Mouse (Mus musculus) kidney, embryonic 15.5 days (tissue): ENCODE measurements around the gene BC035044. TPM values are rescaled to one million over a fixed set of nuclear protein-coding genes. Genes with fewer than 3 reads are reported as not detected.

ENCODE experiments used
- ATAC-seq: fragments of 200-750 bp; cut with Nextera tagmentation; replicated peaks from 2 replicates; pipeline ENCODE4 v1.8.0; 2017; ENCODE audit warnings: moderate TSS enrichment; ENCODE audit not compliant: low FRiP score
- H3K27ac ChIP-seq: fragments of 300-500 bp; sonication (generic); 2 replicates; pipeline ENCODE4 v1.5.1; 2015; ENCODE audit warnings: mild to moderate bottlenecking, inconsistent platforms
- H3K27me3 ChIP-seq: fragments of 300-500 bp; sonication (generic); 2 replicates; pipeline ENCODE4 v1.6.1; 2015; ENCODE audit warnings: inconsistent platforms
- H3K36me3 ChIP-seq: fragments of 300-500 bp; sonication (generic); 2 replicates; pipeline ENCODE4 v1.6.1; 2015; ENCODE audit warnings: inconsistent platforms
- H3K4me1 ChIP-seq: fragments of 300-500 bp; sonication (generic); 2 replicates; pipeline ENCODE4 v1.6.1; 2015; ENCODE audit warnings: inconsistent platforms
- H3K4me2 ChIP-seq: fragments of 300-500 bp; sonication (generic); 2 replicates; pipeline ENCODE4 v1.6.1; 2015; ENCODE audit warnings: moderate library complexity, mild to moderate bottlenecking, inconsistent platforms
- H3K4me3 ChIP-seq: fragments of 300-500 bp; sonication (generic); replicated peaks from 2 replicates; pipeline ENCODE4 v1.5.1; 2015; ENCODE audit warnings: mild to moderate bottlenecking, inconsistent platforms
- H3K9ac ChIP-seq: fragments of 300-500 bp; sonication (generic); 2 replicates; pipeline ENCODE4 v1.6.1; 2015; ENCODE audit warnings: mild to moderate bottlenecking, inconsistent platforms
- H3K9me3 ChIP-seq: fragments of 300-500 bp; sonication (generic); replicated peaks from 2 replicates; pipeline ENCODE4 v1.6.1; 2016; ENCODE audit warnings: inconsistent platforms
- WGBS: fragments of 180-500 bp; shearing (Covaris S2); methylation state at CpG from one replicate; pipeline ENCODE4 v1.1.7; 2015; ENCODE audit warnings: mixed read lengths; 5-methylcytosine and 5-hydroxymethylcytosine counted together
- polyA plus RNA-seq: library from polyadenylated mRNA; unstranded; fragments of >200 nt; fragmentation: Nextera tagmentation; extraction: Ambion mirVana; gene quantifications from 2 replicates; pipeline ENCODE4 v1.2.1, GENCODE M21; 2015

Gene BC035044
- polyA plus RNA-seq, 1 experiment from 2014 or later: 0.68 TPM

GRCm38 (mm10) chr6:128871910-128872610 is 18.9 kb downstream of the BC035044 start:
- WGBS: 92% methylated on average over 1 of the region's 1 CpGs

GRCm38 (mm10) chr6:128868861-128869260 is 22.1 kb downstream of the BC035044 start:
- no peak overlapping the region for H3K27ac ChIP-seq

More at GRCm38 (mm10) chr6:128871910-128872610, 18.9 kb downstream of the BC035044 start:
- ATAC-seq: no peak
- no peaks in the 10 kb centered on the region for H3K27me3 ChIP-seq
- no peaks in the 10 kb centered on the region for H3K36me3 ChIP-seq
- no peak overlapping the region for H3K4me3 ChIP-seq
- no peaks in the 10 kb centered on the region for H3K4me1 ChIP-seq
- no peak overlapping the region for H3K9ac ChIP-seq
- no peak overlapping the region for H3K4me2 ChIP-seq
- H3K27ac ChIP-seq: no peak overlapping the region
- no peaks in the 10 kb centered on the region for H3K9me3 ChIP-seq

GRCm38 (mm10) chr6:128857976-128858375 is 33.0 kb downstream of the BC035044 start:
- H3K4me3 ChIP-seq: no peak overlapping the region
- H3K9me3 ChIP-seq: no peaks in the 10 kb centered on the region
- H3K36me3 ChIP-seq: no peaks in the 10 kb centered on the region
- no peaks in the 10 kb centered on the region for H3K27me3 ChIP-seq
- no peak overlapping the region for H3K27ac ChIP-seq
- H3K9ac ChIP-seq: no peak overlapping the region
- 0 out of 2 replicates have a peak, but pooled peaks cover 4% of the 10 kb centered on the region for H3K4me1 ChIP-seq
- 89% methylated on average over 2 of the region's 2 CpGs for WGBS
- ATAC-seq: no peak
- no peak overlapping the region for H3K4me2 ChIP-seq

More at GRCm38 (mm10) chr6:128868861-128869260, 22.1 kb downstream of the BC035044 start:
- Histone ChIP-seq H3K4me2 (no peak overlapping the region), H3K4me3 (no peak overlapping the region), H3K27me3 (no peaks in the 10 kb centered on the region), H3K36me3 (no peaks in the 10 kb centered on the region), H3K9me3 (no peaks in the 10 kb centered on the region), H3K9ac (no peak overlapping the region), H3K4me1 (no peaks in the 10 kb centered on the region)
- ATAC-seq: no peak
- 13% methylated on average over 3 of the region's 3 CpGs for WGBS

- Histone ChIP-seq H3K4me3 (no peak overlapping the region), H3K4me1 (0 out of 2 replicates have a peak, but pooled peaks cover 4% of the 10 kb centered on the region), H3K4me2 (no peak overlapping the region), H3K27me3 (no peaks in the 10 kb centered on the region), H3K27ac (no peak overlapping the region), H3K36me3 (no peaks in the 10 kb centered on the region), H3K9me3 (no peaks in the 10 kb centered on the region), H3K9ac (no peak overlapping the region)
- peak; percentile 80 for ATAC-seq
- 51% methylated on average over 5 of the region's 5 CpGs for WGBS
These were observed 34.7 kb downstream of the BC035044 start for GRCm38 (mm10) chr6:128856250-128856649.

- no peak overlapping the region for H3K27ac ChIP-seq
- no peak for ATAC-seq
- 0 out of 2 replicates have a peak, but pooled peaks cover 4% of the 10 kb centered on the region for H3K4me1 ChIP-seq
- H3K36me3 ChIP-seq: no peaks in the 10 kb centered on the region
- no peaks in the 10 kb centered on the region for H3K27me3 ChIP-seq
- H3K4me3 ChIP-seq: no peak overlapping the region
- H3K4me2 ChIP-seq: no peak overlapping the region
- H3K9ac ChIP-seq: no peak overlapping the region
- H3K9me3 ChIP-seq: no peaks in the 10 kb centered on the region
- 42% methylated on average over 1 of the region's 1 CpGs for WGBS
These were observed 35.4 kb downstream of the BC035044 start for GRCm38 (mm10) chr6:128855477-128855876.

- H3K9ac ChIP-seq: no peak overlapping the region
- H3K4me3 ChIP-seq: no peak overlapping the region
- H3K27me3 ChIP-seq: no peaks in the 10 kb centered on the region
- no peak overlapping the region for H3K4me2 ChIP-seq
- no peaks in the 10 kb centered on the region for H3K9me3 ChIP-seq
- no peak overlapping the region for H3K27ac ChIP-seq
- no peak for ATAC-seq
- H3K4me1 ChIP-seq: 0 out of 2 replicates have a peak, but pooled peaks cover 4% of the 10 kb centered on the region
- no peaks in the 10 kb centered on the region for H3K36me3 ChIP-seq
- 97% methylated on average over 3 of the region's 3 CpGs for WGBS
These were observed 36.0 kb downstream of the BC035044 start for GRCm38 (mm10) chr6:128854895-128855294.

- Histone ChIP-seq H3K27ac (no peak overlapping the region), H3K36me3 (no peaks in the 10 kb centered on the region), H3K4me2 (no peak overlapping the region), H3K4me1 (0 out of 2 replicates have a peak, but pooled peaks cover 4% of the 10 kb centered on the region), H3K9ac (no peak overlapping the region), H3K27me3 (no peaks in the 10 kb centered on the region), H3K4me3 (no peak overlapping the region), H3K9me3 (no peaks in the 10 kb centered on the region)
- whole genome bisulfite sequencing: 49% methylated on average over 12 of the region's 12 CpGs
- ATAC-seq: peak; percentile 63
These were observed 36.7 kb downstream of the BC035044 start for GRCm38 (mm10) chr6:128854024-128854820.

GRCm38 (mm10) chr6:128852766-128853165 is 38.2 kb downstream of the BC035044 start:
- Histone ChIP-seq H3K36me3 (no peaks in the 10 kb centered on the region), H3K4me2 (no peak overlapping the region), H3K9ac (no peak overlapping the region), H3K4me3 (no peak overlapping the region), H3K27ac (no peak overlapping the region), H3K9me3 (no peaks in the 10 kb centered on the region), H3K27me3 (no peaks in the 10 kb centered on the region), H3K4me1 (0 out of 2 replicates have a peak, but pooled peaks cover 4% of the 10 kb centered on the region)
- ATAC-seq: no peak
- WGBS: 78% methylated on average over 3 of the region's 3 CpGs

- Histone ChIP-seq H3K9ac (no peak overlapping the region), H3K9me3 (no peaks in the 10 kb centered on the region), H3K27me3 (no peaks in the 10 kb centered on the region), H3K4me3 (no peak overlapping the region), H3K4me1 (0 out of 2 replicates have a peak, but pooled peaks cover 1% of the 10 kb centered on the region), H3K27ac (no peak overlapping the region), H3K4me2 (no peak overlapping the region), H3K36me3 (no peaks in the 10 kb centered on the region)
- ATAC-seq: no peak
- WGBS: 90% methylated on average over 2 of the region's 2 CpGs
These were observed 39.8 kb downstream of the BC035044 start for GRCm38 (mm10) chr6:128851151-128851550.

- Histone ChIP-seq H3K4me3 (no peak overlapping the region), H3K27ac (no peak overlapping the region), H3K9ac (no peak overlapping the region), H3K9me3 (no peaks in the 10 kb centered on the region), H3K4me2 (no peak overlapping the region), H3K36me3 (no peaks in the 10 kb centered on the region), H3K4me1 (0 out of 2 replicates have a peak, but pooled peaks cover under 1% of the 10 kb centered on the region), H3K27me3 (no peaks in the 10 kb centered on the region)
- ATAC-seq: no peak
- WGBS: 62% methylated on average over 2 of the region's 2 CpGs
These were observed 40.3 kb downstream of the BC035044 start for GRCm38 (mm10) chr6:128850671-128851070.

- Histone ChIP-seq H3K36me3 (no peaks in the 10 kb centered on the region), H3K4me3 (no peak overlapping the region), H3K9ac (no peak overlapping the region), H3K4me2 (no peak overlapping the region), H3K4me1 (0 out of 2 replicates have a peak, but pooled peaks cover 4% of the 10 kb centered on the region), H3K9me3 (no peaks in the 10 kb centered on the region), H3K27me3 (no peaks in the 10 kb centered on the region), H3K27ac (no peak overlapping the region)
- no peak for ATAC-seq
- WGBS: 52% methylated on average over 2 of the region's 2 CpGs
These were observed 41.0 kb downstream of the BC035044 start for GRCm38 (mm10) chr6:128849902-128850301.

GRCm38 (mm10) chr6:128847401-128847800 is 43.5 kb downstream of the BC035044 start:
- ATAC-seq: no peak

More at GRCm38 (mm10) chr6:128847401-128847800, 43.5 kb downstream of the BC035044 start:
- Histone ChIP-seq H3K4me3 (no peak overlapping the region), H3K4me2 (no peak overlapping the region), H3K4me1 (peaks cover 12% of the 10 kb centered on the region), H3K9me3 (no peaks in the 10 kb centered on the region), H3K27me3 (no peaks in the 10 kb centered on the region), H3K27ac (no peak overlapping the region), H3K36me3 (no peaks in the 10 kb centered on the region), H3K9ac (no peak overlapping the region)
- WGBS: 87% methylated on average over 4 of the region's 4 CpGs
